Mouse (Mus musculus) mature B cell (primary cell): ENCODE measurements around the gene Skap1.
"Not testable (repeated sequence)": the region's sequence is repeated elsewhere in the genome, so short reads cannot be mapped to it uniquely, and the experiment has no call there.

Experiments used
- in situ Hi-C: fragments of 300-500 bp; cut with MboI; formaldehyde crosslinking; loops from 2 replicates; pipeline ENCODE4 v1.14.3; 2019

Skap1 gene

GRCm38 (mm10) chr11:96780306-96780705, 315.9 kb downstream of the Skap1 start:
- in situ Hi-C loops = no loop called here

- in situ Hi-C loops = no loop called here
Observed at GRCm38 (mm10) chr11:96781425-96781824, 317.0 kb downstream of the Skap1 start.

GRCm38 (mm10) chr11:96784847-96785246, 320.5 kb downstream of the Skap1 start:
- in situ Hi-C loops = not testable (repeated sequence)

GRCm38 (mm10) chr11:96786731-96787450, 322.5 kb downstream of the Skap1 start:
- in situ Hi-C loops = no loop called here

- in situ Hi-C loops = no loop called here
Observed at GRCm38 (mm10) chr11:96788871-96789795, 324.7 kb downstream of the Skap1 start, which contains the start of gene Cbx1. Gene Cbx1 (plus strand): TSS chr11:96789127.

- in situ Hi-C loops = no loop called here
Observed at GRCm38 (mm10) chr11:96789990-96790389, 325.6 kb downstream of the Skap1 start.

- in situ Hi-C loops = no loop called here
Observed at GRCm38 (mm10) chr11:96790681-96791080, 326.3 kb downstream of the Skap1 start.

GRCm38 (mm10) chr11:96795491-96795890, 331.1 kb downstream of the Skap1 start:
- in situ Hi-C loops = no loop called here

- in situ Hi-C loops = no loop called here
Observed at GRCm38 (mm10) chr11:96796081-96796480, 331.7 kb downstream of the Skap1 start.

- in situ Hi-C loops = no loop called here
Observed at GRCm38 (mm10) chr11:96796586-96796985, 332.2 kb downstream of the Skap1 start.

- in situ Hi-C loops = no loop called here
Observed at GRCm38 (mm10) chr11:96799511-96799910, 335.1 kb downstream of the Skap1 start.

GRCm38 (mm10) chr11:96805606-96806005, 341.2 kb downstream of the Skap1 start:
- in situ Hi-C loops = no loop called here

GRCm38 (mm10) chr11:96808066-96808465, 343.7 kb downstream of the Skap1 start:
- in situ Hi-C loops = no loop called here
